Mouse (Mus musculus): ENCODE measurements around the gene Tat. TPM values are rescaled to one million over a fixed set of nuclear protein-coding genes. Genes with fewer than 3 reads are reported as not detected.
"Not testable (repeated sequence)": the region's sequence is repeated elsewhere in the genome, so short reads cannot be mapped to it uniquely, and the experiment has no call there.

The Tat gene
- polyA plus RNA-seq, 1 experiment from 2014 or later, result 0.12 TPM

DNA sequence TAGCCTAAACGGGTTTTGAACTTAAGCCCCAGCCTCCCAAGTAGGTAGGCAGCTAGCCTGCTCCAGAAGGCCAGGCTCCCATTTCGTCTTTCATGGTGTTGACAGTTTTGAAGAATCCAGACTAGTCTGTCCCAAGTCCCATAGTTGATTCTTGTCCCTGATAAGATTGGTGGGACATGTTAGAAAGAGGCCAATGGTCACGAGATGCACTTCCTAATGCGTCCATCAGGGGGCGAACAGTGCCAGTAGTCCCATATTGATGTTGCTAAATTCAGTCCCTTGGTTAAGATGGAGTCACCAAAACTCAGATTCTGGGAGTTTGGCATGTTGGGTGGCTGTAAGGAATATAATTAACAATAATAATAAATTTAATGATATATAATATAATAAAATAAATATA, 20.6 kb downstream of the Tat start:
- H3K4me1 ChIP-seq (replicated peaks; ENCODE audit: control insufficient read depth, insufficient read depth, low read length), result no peaks in the 10 kb centered on the region

DNA sequence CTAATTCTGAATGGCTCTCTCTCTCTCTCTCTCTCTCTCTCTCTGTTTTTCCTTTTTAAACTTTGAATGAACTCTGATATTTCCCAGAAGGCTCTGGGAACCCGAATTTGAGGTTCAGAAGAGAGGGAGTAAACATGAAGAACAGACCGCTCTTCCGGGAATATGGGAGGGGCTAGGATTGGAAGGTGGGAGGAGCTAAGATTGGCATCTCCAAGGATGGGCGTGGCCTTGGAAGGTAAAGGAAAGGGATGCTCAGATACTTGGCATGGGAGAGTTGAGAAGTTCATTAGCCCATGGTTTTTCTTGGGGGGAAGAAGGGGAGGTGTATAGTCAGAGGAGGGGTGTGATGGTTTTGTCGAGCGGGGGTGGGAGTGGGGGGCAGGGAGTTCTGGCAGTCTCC, 31.8 kb downstream of the Tat start:
- Histone ChIP-seq H3K9ac (ENCODE audit: low read depth, low read length) (no peak overlapping the region), H3K27me3 (replicated peaks; ENCODE audit: control insufficient read depth, insufficient read depth, low read length) (no peaks in the 10 kb centered on the region), H3K36me3 (ENCODE audit: control insufficient read depth, insufficient read depth) (no peaks in the 10 kb centered on the region), H3K4me2 (replicated peaks; ENCODE audit: low read depth) (no peak overlapping the region), H3K9me3 (ENCODE audit: control insufficient read depth) (no peaks in the 10 kb centered on the region), H3K4me1 (replicated peaks; ENCODE audit: control insufficient read depth, insufficient read depth, low read length) (0 out of 2 replicates have a peak, but pooled peaks cover 5% of the 10 kb centered on the region), H3K4me3 (ENCODE audit: low read depth, low read length) (no peak overlapping the region), H3K27ac (ENCODE audit: low read depth, low read length) (peak overlapping the region; percentile 80)
- WGBS, result 39% methylated on average over 6 of the region's 6 CpGs
- ATAC-seq, result peak; percentile 25; the same call in 1 of the 2 replicates
- no peak for TF ChIP-seq CTCF (IDR thresholded peaks at IDR 0.05; ENCODE audit: low read depth)

More for the DNA sequence above, 20.6 kb downstream of the Tat start:
- Histone ChIP-seq H3K27me3 (replicated peaks; ENCODE audit: control insufficient read depth, insufficient read depth, low read length) (no peaks in the 10 kb centered on the region), H3K9me3 (ENCODE audit: control insufficient read depth) (no peaks in the 10 kb centered on the region), H3K36me3 (ENCODE audit: control insufficient read depth, insufficient read depth) (no peaks in the 10 kb centered on the region), H3K9ac (ENCODE audit: low read depth, low read length) (no peak overlapping the region), H3K4me3 (ENCODE audit: low read depth, low read length) (no peak overlapping the region), H3K4me2 (replicated peaks; ENCODE audit: low read depth) (no peak overlapping the region), H3K27ac (ENCODE audit: low read depth, low read length) (no peak overlapping the region)
- peak; percentile 87 for TF ChIP-seq CTCF (IDR thresholded peaks at IDR 0.05; ENCODE audit: low read depth)
- ATAC-seq, result no peak
- 34% methylated on average over 5 of the region's 5 CpGs for WGBS

DNA sequence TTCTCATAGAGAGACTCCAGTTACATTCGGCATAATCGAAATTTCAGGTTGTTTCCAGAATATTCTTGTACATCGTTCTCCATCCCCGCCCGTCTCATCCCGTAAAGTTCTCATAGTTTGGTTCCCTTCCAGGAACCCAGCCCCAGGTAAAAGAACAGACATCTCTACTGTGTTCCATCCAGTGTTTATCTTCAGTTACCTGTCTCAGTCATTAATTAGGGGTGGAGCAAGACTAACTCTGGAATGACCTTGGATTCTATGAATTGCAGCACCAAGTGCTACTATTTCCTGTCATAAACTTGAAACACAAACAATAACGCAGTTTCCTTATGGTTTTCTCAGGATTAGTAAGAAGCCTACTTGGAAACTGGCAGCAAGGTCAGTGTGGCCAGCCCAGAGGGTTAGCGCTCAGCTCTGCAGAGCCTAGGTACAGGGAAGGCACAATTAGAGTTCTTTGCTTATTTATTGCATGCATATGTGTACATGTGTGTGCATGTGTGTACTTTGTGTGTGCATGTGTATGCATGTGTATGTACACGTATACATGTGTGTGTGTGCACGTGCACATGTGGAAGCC, 32.6 kb downstream of the Tat start:
- peak; percentile 82 for ATAC-seq
- no peak for TF ChIP-seq CTCF (IDR thresholded peaks at IDR 0.05; ENCODE audit: low read depth)
- H3K36me3 ChIP-seq (ENCODE audit: control insufficient read depth, insufficient read depth), result no peaks in the 10 kb centered on the region
- peak overlapping the region; percentile 80 for H3K27ac ChIP-seq (ENCODE audit: low read depth, low read length)
- peak overlapping the region; percentile 35 for H3K4me2 ChIP-seq (replicated peaks; ENCODE audit: low read depth)
- H3K4me3 ChIP-seq (ENCODE audit: low read depth, low read length), result no peak overlapping the region
- H3K9ac ChIP-seq (ENCODE audit: low read depth, low read length), result no peak overlapping the region
- no peaks in the 10 kb centered on the region for H3K9me3 ChIP-seq (ENCODE audit: control insufficient read depth)
- 0 out of 2 replicates have a peak, but pooled peaks cover 9% of the 10 kb centered on the region for H3K4me1 ChIP-seq (replicated peaks; ENCODE audit: control insufficient read depth, insufficient read depth, low read length)
- H3K27me3 ChIP-seq (replicated peaks; ENCODE audit: control insufficient read depth, insufficient read depth, low read length), result no peaks in the 10 kb centered on the region
- 46% methylated on average over 10 of the region's 10 CpGs for WGBS

DNA sequence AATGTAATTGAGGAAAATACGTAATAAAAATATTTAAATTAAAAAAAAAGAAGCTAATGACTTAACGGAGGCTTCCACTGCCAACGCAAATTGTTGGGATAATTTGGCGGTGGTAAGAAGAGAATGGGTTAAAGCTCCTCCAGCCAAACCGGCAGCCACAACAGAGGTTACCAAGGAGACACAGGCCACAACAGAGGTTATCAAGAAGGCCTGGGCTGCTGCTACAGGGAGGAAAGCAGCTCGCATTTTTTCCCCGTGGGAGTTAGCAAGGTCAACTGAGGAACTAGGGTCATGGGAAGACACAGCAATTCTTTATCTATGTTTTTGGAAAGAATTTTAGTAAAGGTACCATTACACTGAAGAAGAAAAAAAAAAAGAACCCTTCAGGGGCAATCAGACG, 43.5 kb downstream of the Tat start:
- H3K4me3 ChIP-seq (ENCODE audit: low read depth, low read length); H3K27ac ChIP-seq (ENCODE audit: low read depth, low read length); H3K27me3 ChIP-seq (replicated peaks; ENCODE audit: control insufficient read depth, insufficient read depth, low read length); H3K9ac ChIP-seq (ENCODE audit: low read depth, low read length); H3K36me3 ChIP-seq (ENCODE audit: control insufficient read depth, insufficient read depth); H3K4me2 ChIP-seq (replicated peaks; ENCODE audit: low read depth); H3K9me3 ChIP-seq (ENCODE audit: control insufficient read depth); ATAC-seq; H3K4me1 ChIP-seq (replicated peaks; ENCODE audit: control insufficient read depth, insufficient read depth, low read length): not testable (repeated sequence)
- 49% methylated on average over 8 of the region's 8 CpGs for WGBS

DNA sequence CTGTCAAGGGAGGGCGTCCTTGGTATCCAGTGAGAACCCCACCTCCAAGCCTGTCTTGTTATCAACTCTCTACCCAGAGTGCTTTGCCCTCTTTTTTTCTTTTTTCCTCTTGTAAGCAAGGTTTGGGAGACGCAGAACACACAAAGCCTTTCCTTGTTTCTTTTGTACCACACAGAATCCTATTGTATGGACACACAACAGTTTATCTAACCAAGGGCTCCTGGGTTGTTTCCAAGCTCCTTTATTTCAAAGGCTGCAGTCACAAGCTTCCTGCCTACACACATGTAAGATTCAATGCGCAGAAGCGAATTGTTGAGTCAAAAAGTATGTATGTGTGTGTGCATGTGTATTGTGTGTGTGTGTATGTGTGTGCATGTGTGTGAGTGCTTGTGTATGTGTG, 44.1 kb downstream of the Tat start:
- 69% methylated on average over 4 of the region's 4 CpGs for WGBS
- Histone ChIP-seq H3K4me1 (replicated peaks; ENCODE audit: control insufficient read depth, insufficient read depth, low read length) (no peaks in the 10 kb centered on the region), H3K36me3 (ENCODE audit: control insufficient read depth, insufficient read depth) (no peaks in the 10 kb centered on the region), H3K27ac (ENCODE audit: low read depth, low read length) (no peak overlapping the region), H3K4me3 (ENCODE audit: low read depth, low read length) (no peak overlapping the region), H3K27me3 (replicated peaks; ENCODE audit: control insufficient read depth, insufficient read depth, low read length) (no peaks in the 10 kb centered on the region), H3K9ac (ENCODE audit: low read depth, low read length) (no peak overlapping the region), H3K9me3 (ENCODE audit: control insufficient read depth) (no peaks in the 10 kb centered on the region), H3K4me2 (replicated peaks; ENCODE audit: low read depth) (no peak overlapping the region)
- ATAC-seq, result no peak
- TF ChIP-seq CTCF (IDR thresholded peaks at IDR 0.05; ENCODE audit: low read depth), result no peak

DNA sequence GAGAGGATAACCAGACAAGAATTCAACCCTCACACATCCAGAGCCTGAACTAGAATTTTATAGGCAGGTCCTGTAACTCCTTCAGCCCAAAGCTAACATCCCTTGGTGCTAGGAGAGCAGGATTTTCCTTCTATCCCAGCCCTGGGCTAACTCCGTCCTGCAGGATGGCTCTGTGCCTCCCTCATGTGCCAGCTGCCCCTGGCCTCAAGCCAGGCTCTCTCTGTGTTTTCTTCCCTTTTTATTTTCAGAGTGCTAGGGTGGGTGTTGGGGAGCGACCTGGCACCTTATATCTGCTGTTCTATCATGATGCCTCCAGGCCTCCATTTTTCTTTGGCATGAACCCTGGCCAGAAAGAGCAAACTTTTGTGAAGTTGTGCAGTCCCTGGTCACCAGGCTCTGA, 45.9 kb downstream of the Tat start:
- peaks cover 3% of the 10 kb centered on the region; the same call in 1 of the 2 replicates for H3K4me1 ChIP-seq (replicated peaks; ENCODE audit: control insufficient read depth, insufficient read depth, low read length)
- ATAC-seq, result no peak
- no peaks in the 10 kb centered on the region for H3K9me3 ChIP-seq (ENCODE audit: control insufficient read depth)
- 77% methylated on average over 2 of the region's 2 CpGs for WGBS
- H3K9ac ChIP-seq (ENCODE audit: low read depth, low read length), result no peak overlapping the region
- H3K27me3 ChIP-seq (replicated peaks; ENCODE audit: control insufficient read depth, insufficient read depth, low read length), result no peaks in the 10 kb centered on the region
- no peak for TF ChIP-seq CTCF (IDR thresholded peaks at IDR 0.05; ENCODE audit: low read depth)
- no peak overlapping the region for H3K27ac ChIP-seq (ENCODE audit: low read depth, low read length)
- no peak overlapping the region for H3K4me3 ChIP-seq (ENCODE audit: low read depth, low read length)
- H3K36me3 ChIP-seq (ENCODE audit: control insufficient read depth, insufficient read depth), result no peaks in the 10 kb centered on the region
- H3K4me2 ChIP-seq (replicated peaks; ENCODE audit: low read depth), result no peak overlapping the region

Measured in intestine, postnatal 0 days (tissue).